8 mouse cellular contexts compared by ENCODE assay signal in genomic region chr4:130307851-130308230, GRCm38 (mm10). TPM values are rescaled to one million over a fixed set of nuclear protein-coding genes. Genes with fewer than 3 reads are reported as not detected.
DNase-seq lines count a peak whose midpoint lies in the region; ATAC-seq and TF ChIP-seq lines count a peak whose summit lies in the region.

No protein-coding gene starts in this region.

- DNase-seq in B cell, adult 2 months: peak; percentile 12 to 18
- DNase-seq in forebrain, embryonic 11.5 days (ENCODE audit: low spot score): peak; percentile 77
- DNase-seq in heart, postnatal 14 days: peak; percentile 57 to 72
- DNase-seq in kidney, postnatal 25 days: peak; percentile 87 to 97
- peak; percentile 65 for DNase-seq in lung, postnatal 10 days
- DNase-seq in right cerebral cortex, adult 18-20 months: peak; percentile 51
- DNase-seq in thymus, postnatal 36 days: no peak

- no peaks in the 10 kb centered on the region for H3K9me3 ChIP-seq in forebrain, embryonic 11.5 days (ENCODE audit: control insufficient read depth, low read length)

- under 1% methylated on average over 23 of the region's 23 CpGs for WGBS in forebrain, embryonic 11.5 days

- no peaks in the 10 kb centered on the region for H3K36me3 ChIP-seq in forebrain, embryonic 11.5 days (ENCODE audit: control insufficient read depth, insufficient read depth, low read length)

- peak overlapping the region; percentile 61 for H3K4me3 ChIP-seq in bone marrow macrophage, adult 2 months (ENCODE audit: insufficient read depth, low read length)
- peak overlapping the region; percentile 31 for H3K4me3 ChIP-seq in forebrain, embryonic 11.5 days (ENCODE audit: low read depth, low read length)

- peak overlapping the region; percentile 48; the same call in 1 of the 2 replicates for H3K9ac ChIP-seq in forebrain, embryonic 11.5 days (ENCODE audit: low read length)

- intact Hi-C loops in heart, postnatal 14 days (cut with DNase I): no loop called here

- H3K4me2 ChIP-seq in forebrain, embryonic 11.5 days (ENCODE audit: low read depth, low read length, severe bottlenecking): peak overlapping the region; percentile 91

- H3K4me1 ChIP-seq in bone marrow macrophage, adult 2 months (ENCODE audit: control insufficient read depth, insufficient read depth, low read length): peaks cover 4% of the 10 kb centered on the region; the same call in 1 of the 2 replicates
- H3K4me1 ChIP-seq in forebrain, embryonic 11.5 days (replicated peaks; ENCODE audit: control insufficient read depth, insufficient read depth, low read length): peaks cover 6% of the 10 kb centered on the region; the same call in 1 of the 2 replicates

- H3K27ac ChIP-seq in bone marrow macrophage, adult 2 months (ENCODE audit: insufficient read depth, low read depth, low read length): no peak overlapping the region
- H3K27ac ChIP-seq in forebrain, embryonic 11.5 days (ENCODE audit: low read depth, low read length): no peak overlapping the region

- no peak for TF ChIP-seq POLR2A in bone marrow macrophage, adult 2 months (IDR thresholded peaks at IDR 0.05; ENCODE audit: borderline replicate concordance, low read depth, low read length)

- TF ChIP-seq CTCF in bone marrow macrophage, adult 2 months (IDR thresholded peaks at IDR 0.05; ENCODE audit: low read depth, low read length): no peak

- ATAC-seq in forebrain, embryonic 11.5 days (replicated peaks; ENCODE audit: low FRiP score): peak; percentile 49; the same call in 1 of the 2 replicates

- peaks cover 28% of the 10 kb centered on the region for H3K27me3 ChIP-seq in forebrain, embryonic 11.5 days (ENCODE audit: control insufficient read depth, insufficient read depth, low read length)

RNA-seq across cellular contexts. Expression of gene Fabp3, which starts 0.6 kb away (rescaled TPM):
- polyA plus RNA-seq in bone marrow macrophage, adult 2 months (2012; ENCODE audit: insufficient read depth, insufficient read length, missing spikeins): 3.0 and 3.9 TPM in 2 replicates
- polyA plus RNA-seq in forebrain, embryonic 11.5 days (2014; fragmentation: Nextera tagmentation; extraction: Ambion mirVana): 10.7 and 10.9 TPM in 2 replicates
- total RNA-seq in heart, postnatal 14 days (2021): 1,000 to 10,000 TPM; 5,520 to 6,453 TPM

RNA-seq across cellular contexts. Expression of gene Gm10570, which starts 0.6 kb away (rescaled TPM):
- not detected in 2 replicates for polyA plus RNA-seq in bone marrow macrophage, adult 2 months (2012; ENCODE audit: insufficient read depth, insufficient read length, missing spikeins)
- polyA plus RNA-seq in forebrain, embryonic 11.5 days (2014; fragmentation: Nextera tagmentation; extraction: Ambion mirVana): not detected in 2 replicates
- total RNA-seq in heart, postnatal 14 days (2021): 1 to 10 TPM in 1 of 2 experiments, not detected in 1; 1.0 TPM

RNA-seq across cellular contexts. Expression of gene Serinc2, which starts 28.8 kb away (rescaled TPM):
- polyA plus RNA-seq in bone marrow macrophage, adult 2 months (2012; ENCODE audit: insufficient read depth, insufficient read length, missing spikeins): 1.0 and 1.3 TPM in 2 replicates
- 83.4 and 86.8 TPM in 2 replicates for polyA plus RNA-seq in forebrain, embryonic 11.5 days (2014; fragmentation: Nextera tagmentation; extraction: Ambion mirVana)
- total RNA-seq in heart, postnatal 14 days (2021): 1 to 10 TPM; 3.1 to 3.3 TPM

RNA-seq across cellular contexts. Expression of gene Zcchc17, which starts 51.9 kb away (rescaled TPM):
- polyA plus RNA-seq in bone marrow macrophage, adult 2 months (2012; ENCODE audit: insufficient read depth, insufficient read length, missing spikeins): 40.5 and 42.9 TPM in 2 replicates
- polyA plus RNA-seq in forebrain, embryonic 11.5 days (2014; fragmentation: Nextera tagmentation; extraction: Ambion mirVana): 71.0 and 77.0 TPM in 2 replicates
- total RNA-seq in heart, postnatal 14 days (2021): 10 to 100 TPM; 21.4 to 24.9 TPM

RNA-seq across cellular contexts. Expression of gene Snrnp40, which starts 52.1 kb away (rescaled TPM):
- polyA plus RNA-seq in bone marrow macrophage, adult 2 months (2012; ENCODE audit: insufficient read depth, insufficient read length, missing spikeins): 24.3 and 26.6 TPM in 2 replicates
- polyA plus RNA-seq in forebrain, embryonic 11.5 days (2014; fragmentation: Nextera tagmentation; extraction: Ambion mirVana): 214 and 238 TPM in 2 replicates
- total RNA-seq in heart, postnatal 14 days (2021): 10 to 100 TPM; 18.5 to 19.6 TPM

Comparison
In these comparisons a context has a peak if more than half of its experiments do, and no peak if none do; other contexts are left out.
1. DNase-seq: peak in B cell, adult 2 months (2 of 2), forebrain, embryonic 11.5 days (single experiment), heart, postnatal 14 days (2 of 2), kidney, postnatal 25 days (2 of 2), lung, postnatal 10 days (single experiment) and right cerebral cortex, adult 18-20 months (single experiment); none in thymus, postnatal 36 days (0 of 2).
2. RNA of gene Serinc2, which starts 28.8 kb away (polyA plus RNA-seq): 83.4 to 86.8 TPM in forebrain, embryonic 11.5 days; 1.0 to 1.3 TPM in bone marrow macrophage, adult 2 months; every median in the first group is over 10 times any median in the second.